Mouse (Mus musculus) adrenal gland, postnatal 36 days (tissue): ENCODE measurements at regions not wholly inside any gene's neighbourhood (a gene's known extent, or its start where the extent isn't known, plus 50 kb on each side); places are given as distances from the start of the nearest gene placed in this dataset.
A peak's percentile ranks its signal among the peaks of the same experiment; 100 is the strongest.

Source experiments
- DNase-seq, 2 experiments: peaks; one replicate each; pipeline ENCODE4 v3.0.0; 2021; ENCODE audit warnings: mixed read lengths in 1 of 2

- peak in 1 of 2 experiments; percentile 2 for DNase-seq
Observed at GRCm38 (mm10) chr2:154076271-154076670, 53.9 kb upstream of the Bpifa3 start.
